Mouse (Mus musculus): ENCODE results near the gene Mif.

DNA sequence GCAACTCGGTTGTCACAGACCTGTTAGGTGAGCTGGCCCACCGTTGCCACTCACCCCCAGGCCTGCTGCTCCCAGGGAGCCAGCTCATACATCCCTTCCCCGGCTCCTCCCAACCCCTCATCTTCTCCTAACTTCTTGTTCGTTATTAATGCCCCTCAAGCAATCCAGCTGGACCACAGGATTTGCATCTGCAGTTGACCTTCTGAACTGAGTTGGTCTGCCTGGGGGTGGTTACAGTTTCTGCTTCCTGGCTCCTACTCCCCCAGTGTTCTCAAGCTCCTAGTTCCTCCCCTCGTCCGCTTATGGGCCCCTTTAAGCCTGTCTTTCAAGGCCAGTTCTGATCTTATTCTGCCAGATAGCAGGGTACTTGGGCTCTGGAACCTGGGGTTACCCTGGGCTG, 34.6 kb upstream of the Mif start:
- TF ChIP-seq CTCF (IDR thresholded peaks at IDR 0.05; ENCODE audit: low read depth) (no peak), EP300 (optimal IDR thresholded peaks at IDR 0.05) (no peak)

Measured in stomach, postnatal 0 days (tissue).